Mouse (Mus musculus) stomach, postnatal 0 days (tissue): Measurements from ENCODE around the gene Bcar3.

Experiments
- CTCF ChIP-seq: IDR thresholded peaks from 2 replicates; pipeline ENCODE4 v1.5.1; 2016; ENCODE audit warnings: antibody characterized with exemption, low read depth, mild to moderate bottlenecking, moderate library complexity
- EP300 ChIP-seq: optimal IDR thresholded peaks from 2 replicates; pipeline ENCODE3; 2016; ENCODE audit warnings: antibody characterized with exemption

- TF ChIP-seq CTCF (no peak), EP300 (no peak)
These were observed 112.5 kb downstream of the Bcar3 start for GRCm38 (mm10) chr3:122406416-122406815.
